Mouse (Mus musculus): ENCODE measurements around the gene Sumo2.
A peak's percentile ranks its signal among the peaks of the same experiment; 100 is the strongest.
"Not testable (repeated sequence)": the region's sequence is repeated elsewhere in the genome, so short reads cannot be mapped to it uniquely, and the experiment has no call there.

Gene Sumo2

DNA sequence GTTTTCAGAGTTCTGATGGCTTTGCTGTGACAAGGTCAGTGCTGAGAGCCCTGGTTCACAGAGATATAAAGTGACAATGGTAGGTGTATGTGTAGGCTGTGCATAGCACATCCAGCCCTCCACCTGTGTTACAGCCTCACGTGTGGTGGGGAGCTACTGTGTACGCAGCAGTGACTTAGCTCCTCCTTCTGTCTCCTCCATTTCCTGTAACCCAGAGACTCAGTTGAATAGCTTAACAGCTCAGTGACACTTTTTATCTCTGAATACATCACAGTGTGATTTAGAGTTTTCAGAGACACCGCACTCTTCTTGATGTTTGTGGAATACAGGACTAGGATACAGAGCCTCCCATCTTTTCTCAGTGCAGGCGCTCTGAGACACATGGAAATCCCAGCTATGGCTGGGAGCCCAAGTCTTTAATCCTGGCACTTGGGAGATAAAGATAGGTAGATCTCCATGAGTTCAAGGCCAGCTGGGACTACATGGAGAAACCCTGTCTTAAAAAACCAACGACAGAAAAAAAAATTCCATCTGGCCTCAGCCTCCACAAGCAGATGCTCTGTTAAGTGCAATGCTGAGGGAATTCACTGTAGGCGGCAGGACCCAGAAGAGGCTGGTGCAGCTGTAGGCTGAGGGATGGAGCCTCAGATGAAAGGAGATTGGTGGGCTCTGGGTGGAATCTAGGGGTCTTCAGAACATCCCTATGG, 54.4 kb downstream of the Sumo2 start:
- DNase-seq, result no peak

DNA sequence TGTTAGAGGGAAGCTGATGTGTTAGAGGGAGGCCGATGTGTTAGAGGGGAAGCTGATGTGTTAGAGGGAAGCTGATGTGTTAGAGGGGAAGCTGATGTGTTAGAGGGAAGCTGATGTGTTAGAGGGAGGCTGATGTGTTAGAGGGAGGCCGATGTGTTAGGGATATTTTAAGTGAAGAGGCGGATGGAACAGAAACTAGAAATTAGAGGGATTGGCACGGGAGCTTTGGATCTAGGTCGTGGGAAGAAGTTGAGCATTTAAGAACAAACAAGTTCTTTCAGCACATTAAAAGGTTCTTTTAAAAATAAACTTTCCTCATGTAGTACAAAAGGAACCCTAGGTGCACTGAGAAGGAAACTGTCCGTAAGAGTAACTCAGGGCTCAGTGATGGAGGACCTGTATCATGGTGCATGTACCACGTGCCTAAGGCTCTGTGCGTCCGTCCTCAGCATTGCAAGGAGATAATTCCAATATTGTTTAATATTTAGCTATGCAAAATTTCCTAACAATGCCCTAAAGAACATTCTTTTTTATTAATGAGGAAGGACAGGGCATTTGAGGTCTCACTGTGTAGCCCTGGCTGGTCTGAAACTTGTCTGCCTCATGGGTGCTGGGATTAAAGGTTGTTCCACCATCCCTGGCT, 57.7 kb downstream of the Sumo2 start:
- no peak for DNase-seq

DNA sequence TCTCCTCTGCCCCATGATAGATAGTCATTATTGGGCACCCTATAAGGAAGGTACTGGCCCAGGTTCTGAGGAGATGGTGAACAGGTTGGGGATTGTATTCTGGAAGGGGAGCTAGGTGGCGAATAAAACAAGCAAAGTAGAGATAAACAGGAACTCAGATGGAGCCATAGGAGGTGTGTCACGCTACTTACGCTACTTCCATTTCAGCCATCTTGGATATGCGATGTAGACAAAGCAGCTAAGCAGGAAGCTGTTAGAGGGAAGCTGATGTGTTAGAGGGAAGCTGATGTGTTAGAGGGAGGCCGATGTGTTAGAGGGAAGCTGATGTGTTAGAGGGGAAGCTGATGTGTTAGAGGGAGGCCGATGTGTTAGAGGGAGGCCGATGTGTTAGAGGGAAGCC, 58.7 kb downstream of the Sumo2 start:
- not testable (repeated sequence) for DNase-seq

DNA sequence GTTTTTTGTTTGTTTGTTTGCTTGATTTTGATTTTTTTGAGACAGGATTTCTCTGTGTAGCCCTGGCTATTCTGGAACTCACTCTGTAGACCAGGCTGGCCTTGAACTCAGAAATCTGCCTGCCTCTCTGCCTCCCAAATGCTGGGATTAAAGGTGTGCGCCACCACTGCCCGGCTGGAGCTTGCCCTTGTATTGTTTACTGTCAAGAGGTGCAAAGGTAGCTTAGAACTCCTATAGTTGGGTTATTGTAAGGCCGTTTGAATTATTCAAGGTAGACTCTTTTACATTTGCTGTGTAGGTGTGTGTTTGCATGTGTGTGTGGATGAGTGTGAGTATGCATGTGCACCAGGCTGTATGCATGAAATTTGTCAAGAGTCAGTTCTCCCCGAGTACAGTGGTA, 59.4 kb downstream of the Sumo2 start:
- DNase-seq, result not testable (repeated sequence)

DNA sequence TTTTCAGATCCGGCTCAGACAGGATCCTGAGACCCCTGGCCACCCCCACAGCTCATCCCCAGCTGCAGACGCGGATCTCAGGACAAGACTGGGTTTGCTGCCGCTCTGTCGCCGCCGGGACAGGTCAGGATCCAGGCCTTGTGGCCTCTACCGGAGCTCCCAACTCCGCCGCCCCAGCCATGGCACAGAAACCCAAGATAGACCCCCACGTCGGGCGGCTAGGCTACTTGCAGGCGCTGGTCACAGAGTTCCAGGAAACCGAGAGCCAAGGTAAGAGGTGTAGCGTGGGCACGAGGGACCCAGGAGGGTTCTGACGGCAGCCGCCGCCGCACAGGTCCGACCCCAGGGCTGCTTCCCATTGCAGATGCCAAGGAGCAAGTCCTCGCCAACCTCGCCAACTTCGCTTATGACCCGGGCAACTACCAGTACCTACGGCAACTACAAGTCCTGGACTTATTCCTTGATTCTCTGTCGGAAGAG, 60.3 kb downstream of the Sumo2 start:
- DNase-seq, result no peak

DNA sequence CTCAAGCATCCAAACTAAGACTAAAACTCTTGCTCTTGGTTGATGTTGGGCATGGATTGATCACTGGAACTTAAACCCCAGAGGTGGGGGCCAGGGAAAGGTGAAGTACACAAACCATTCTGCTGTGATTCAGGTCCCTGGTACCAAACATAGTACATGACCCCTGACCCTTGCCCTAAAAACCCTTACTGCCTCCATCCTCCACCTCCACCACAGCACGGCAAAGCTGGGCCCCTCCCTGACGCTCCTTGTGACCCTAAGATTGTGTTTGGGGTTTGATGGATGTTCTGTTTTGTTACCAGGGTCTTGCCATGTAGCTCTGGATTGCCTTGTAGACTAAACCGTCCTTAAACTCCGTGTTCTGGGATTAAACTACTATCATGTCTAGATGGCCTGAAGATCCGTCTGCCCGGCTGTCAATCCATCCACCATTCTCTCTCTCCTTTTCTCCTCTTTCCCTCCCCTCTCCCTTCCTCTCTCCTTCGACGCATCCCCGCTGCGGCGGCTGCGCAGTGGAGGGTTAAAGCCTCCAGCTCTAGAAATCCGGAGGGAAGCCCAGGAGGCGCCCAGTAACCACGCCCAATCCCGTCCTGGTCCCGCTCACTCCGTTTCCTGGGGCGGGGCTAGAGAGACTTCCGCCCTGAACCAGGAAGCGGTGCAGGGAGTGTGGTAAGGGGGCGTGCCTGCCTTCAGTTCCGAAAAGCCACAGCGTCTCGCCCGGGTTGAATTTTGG, 60.9 kb downstream of the Sumo2 start, which contains the start of gene Armc7:
Gene Armc7 (plus strand): TSS at position 643 of the 733 bp plus-strand sequence.
- DNase-seq, result peak; percentile 90 to 93

DNA sequence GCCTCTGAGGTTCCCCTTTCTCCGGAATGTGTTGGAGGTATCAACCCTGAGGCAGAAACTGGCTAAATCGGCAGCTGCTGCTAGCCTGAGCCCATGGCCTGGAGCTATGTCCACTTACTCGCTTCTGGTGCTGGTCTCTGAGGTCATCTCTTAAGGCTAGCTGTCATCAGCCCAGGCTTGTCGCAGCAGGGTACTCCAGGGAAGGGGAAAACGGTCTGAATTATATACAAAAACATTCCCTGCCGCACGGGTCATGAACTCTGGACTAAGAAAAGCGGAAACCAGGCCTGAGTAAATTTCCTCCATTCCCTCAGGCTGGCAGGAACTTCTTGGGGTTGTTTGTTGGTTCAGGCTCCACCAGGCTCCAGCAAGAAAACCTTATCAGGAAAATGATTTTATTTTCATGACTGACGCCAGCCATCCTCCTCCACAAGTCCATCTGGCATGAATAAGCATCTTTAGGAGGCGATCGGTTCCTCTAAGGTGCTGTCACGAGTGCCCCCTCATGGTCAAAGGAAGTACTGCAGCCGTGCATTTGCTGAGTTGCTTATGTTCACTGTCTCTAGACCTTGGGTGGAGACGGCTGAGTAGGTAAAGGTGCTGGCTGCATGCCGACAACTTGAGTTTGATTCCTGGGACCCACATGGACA, 62.3 kb downstream of the Sumo2 start:
- peak; percentile 98 to 100 for DNase-seq
